Mouse (Mus musculus) spleen, adult 2 months (tissue): Measurements from ENCODE around the gene Ikzf1.

ENCODE experiments used
- CTCF ChIP-seq: fragments of 200-500 bp; IDR thresholded peaks from 2 replicates; pipeline ENCODE4 v1.5.1; 2011; ENCODE audit warnings: mild to moderate bottlenecking, inconsistent platforms; ENCODE audit not compliant: insufficient read depth, insufficient read length, insufficient replicate concordance; ENCODE audit errors: extremely low read depth
- POLR2A ChIP-seq: fragments of 200-500 bp; IDR thresholded peaks from 2 replicates; pipeline ENCODE4 v1.6.1; 2011; ENCODE audit warnings: low read depth, low read length, inconsistent platforms

- TF ChIP-seq CTCF (no peak), POLR2A (no peak)
These were observed 23.4 kb downstream of the Ikzf1 start for GRCm38 (mm10) chr11:11708154-11708719.
